Mouse (Mus musculus) limb, embryonic 10.5 days (tissue): Measurements from ENCODE around the gene Fkbp3. TPM values are rescaled to one million over a fixed set of nuclear protein-coding genes. Genes with fewer than 3 reads are reported as not detected.
"Not testable (repeated sequence)": the region's sequence is repeated elsewhere in the genome, so short reads cannot be mapped to it uniquely, and the experiment has no call there.

ENCODE experiments used
- DNase-seq: peaks from one replicate; pipeline ENCODE4 v3.0.0-alpha.2; 2017; ENCODE audit warnings: low spot score
- H3K27ac ChIP-seq: fragments of 300-500 bp; sonication (generic); 2 replicates; pipeline ENCODE4 v1.5.1; 2016; ENCODE audit warnings: mild to moderate bottlenecking
- H3K27me3 ChIP-seq: fragments of 300-500 bp; sonication (generic); 2 replicates; pipeline ENCODE4 v1.6.1; 2016; ENCODE audit warnings: low read depth, mild to moderate bottlenecking; ENCODE audit not compliant: poor library complexity, severe bottlenecking
- H3K36me3 ChIP-seq: fragments of 300-500 bp; sonication (generic); 2 replicates; pipeline ENCODE4 v1.6.1; 2016; ENCODE audit warnings: mild to moderate bottlenecking, moderate library complexity
- H3K4me1 ChIP-seq: fragments of 300-500 bp; sonication (generic); 2 replicates; pipeline ENCODE4 v1.6.1; 2016
- H3K4me3 ChIP-seq: fragments of 300-500 bp; sonication (generic); 2 replicates; pipeline ENCODE4 v1.5.1; 2016; ENCODE audit warnings: mild to moderate bottlenecking, moderate library complexity
- H3K9me3 ChIP-seq: fragments of 300-500 bp; sonication (generic); replicated peaks from 2 replicates; pipeline ENCODE4 v1.6.1; 2016; ENCODE audit warnings: mild to moderate bottlenecking
- WGBS: fragments of 180-500 bp; shearing (Covaris S2); methylation state at CpG from one replicate; pipeline ENCODE4 v1.1.7; 2016; 5-methylcytosine and 5-hydroxymethylcytosine counted together
- polyA plus RNA-seq: library from polyadenylated mRNA; unstranded; fragments of >200 nt; fragmentation: Nextera tagmentation; extraction: Ambion mirVana; gene quantifications from 2 replicates; pipeline ENCODE4 v1.2.1, GENCODE M21; 2016

Gene Fkbp3
- polyA plus RNA-seq, result 645 and 699 TPM in 2 replicates

- 0% methylated on average over 49 of the region's 49 CpGs for WGBS
- peak; percentile 95 for DNase-seq
- Histone ChIP-seq H3K36me3 (peaks cover 28% of the 10 kb centered on the region), H3K27ac (peak within 1 kb of the TSS; percentile 96), H3K27me3 (no peaks in the 10 kb centered on the region), H3K4me3 (peak within 1 kb of the TSS; percentile 93), H3K9me3 (no peaks in the 10 kb centered on the region), H3K4me1 (peaks cover 25% of the 10 kb centered on the region)
These were observed at the start of gene Fkbp3 for GRCm38 (mm10) chr12:65073611-65074178. Gene Fkbp3, minus strand, starts transcription at chr12:65074007.

GRCm38 (mm10) chr12:65119451-65119850, 45.6 kb upstream of the Fkbp3 start:
- H3K4me1 ChIP-seq, result no peaks in the 10 kb centered on the region
- WGBS, result 93% methylated on average over 5 of the region's 5 CpGs
- H3K27ac ChIP-seq, result no peak overlapping the region
- DNase-seq, result no peak
- H3K4me3 ChIP-seq, result no peak overlapping the region
- no peaks in the 10 kb centered on the region for H3K27me3 ChIP-seq
- peaks cover 99% of the 10 kb centered on the region for H3K36me3 ChIP-seq
- no peaks in the 10 kb centered on the region for H3K9me3 ChIP-seq

- Histone ChIP-seq H3K36me3 (peaks cover 99% of the 10 kb centered on the region), H3K27me3 (no peaks in the 10 kb centered on the region), H3K4me3 (no peak overlapping the region), H3K9me3 (no peaks in the 10 kb centered on the region), H3K4me1 (no peaks in the 10 kb centered on the region), H3K27ac (no peak overlapping the region)
- no peak for DNase-seq
- WGBS, result 91% methylated on average over 7 of the region's 7 CpGs
These were observed 45.2 kb upstream of the Fkbp3 start for GRCm38 (mm10) chr12:65118968-65119367.

- WGBS, result 96% methylated on average over 3 of the region's 3 CpGs
- H3K9me3 ChIP-seq, H3K4me1 ChIP-seq, H3K4me3 ChIP-seq, H3K27me3 ChIP-seq, DNase-seq, H3K27ac ChIP-seq: not testable (repeated sequence)
- H3K36me3 ChIP-seq, result peaks cover 99% of the 10 kb centered on the region
These were observed 41.2 kb upstream of the Fkbp3 start for GRCm38 (mm10) chr12:65114978-65115377.

GRCm38 (mm10) chr12:65113925-65114324, 40.1 kb upstream of the Fkbp3 start:
- H3K4me3 ChIP-seq, result no peak overlapping the region
- WGBS, result 92% methylated on average over 4 of the region's 4 CpGs
- no peak overlapping the region for H3K27ac ChIP-seq
- no peaks in the 10 kb centered on the region for H3K4me1 ChIP-seq
- no peaks in the 10 kb centered on the region for H3K27me3 ChIP-seq
- no peak for DNase-seq
- peaks cover 99% of the 10 kb centered on the region for H3K36me3 ChIP-seq
- no peaks in the 10 kb centered on the region for H3K9me3 ChIP-seq

GRCm38 (mm10) chr12:65112811-65113210, 39.0 kb upstream of the Fkbp3 start:
- no peak overlapping the region for H3K27ac ChIP-seq
- no peaks in the 10 kb centered on the region for H3K27me3 ChIP-seq
- H3K4me3 ChIP-seq, result no peak overlapping the region
- H3K36me3 ChIP-seq, result peaks cover 96% of the 10 kb centered on the region
- DNase-seq, result no peak
- H3K9me3 ChIP-seq, result no peaks in the 10 kb centered on the region
- 93% methylated on average over 1 of the region's 1 CpGs for WGBS
- no peaks in the 10 kb centered on the region for H3K4me1 ChIP-seq

- Histone ChIP-seq H3K27me3 (no peaks in the 10 kb centered on the region), H3K36me3 (peaks cover 95% of the 10 kb centered on the region), H3K9me3 (no peaks in the 10 kb centered on the region), H3K27ac (no peak overlapping the region), H3K4me3 (no peak overlapping the region), H3K4me1 (no peaks in the 10 kb centered on the region)
- 94% methylated on average over 3 of the region's 3 CpGs for WGBS
- DNase-seq, result no peak
These were observed 37.7 kb upstream of the Fkbp3 start for GRCm38 (mm10) chr12:65111503-65111902.

- H3K4me1 ChIP-seq, result no peaks in the 10 kb centered on the region
- no peak overlapping the region for H3K27ac ChIP-seq
- H3K27me3 ChIP-seq, result no peaks in the 10 kb centered on the region
- no peaks in the 10 kb centered on the region for H3K9me3 ChIP-seq
- no peak for DNase-seq
- H3K4me3 ChIP-seq, result no peak overlapping the region
- H3K36me3 ChIP-seq, result peaks cover 95% of the 10 kb centered on the region
- 88% methylated on average over 1 of the region's 1 CpGs for WGBS
These were observed 34.9 kb upstream of the Fkbp3 start for GRCm38 (mm10) chr12:65108746-65109145.

GRCm38 (mm10) chr12:65076906-65077305, 3.1 kb upstream of the Fkbp3 start:
- DNase-seq, result no peak
- H3K27me3 ChIP-seq, result no peaks in the 10 kb centered on the region
- H3K9me3 ChIP-seq, result no peaks in the 10 kb centered on the region
- no peak overlapping the region for H3K27ac ChIP-seq
- H3K4me3 ChIP-seq, result peak overlapping the region; percentile 93
- WGBS, result 77% methylated on average over 9 of the region's 9 CpGs
- H3K36me3 ChIP-seq, result peaks cover 40% of the 10 kb centered on the region
- H3K4me1 ChIP-seq, result peaks cover 25% of the 10 kb centered on the region

GRCm38 (mm10) chr12:65075733-65076310, 2.0 kb upstream of the Fkbp3 start:
- WGBS, result under 1% methylated on average over 41 of the region's 41 CpGs
- no peak for DNase-seq
- H3K27me3 ChIP-seq, result no peaks in the 10 kb centered on the region
- peaks cover 25% of the 10 kb centered on the region for H3K4me1 ChIP-seq
- peaks cover 36% of the 10 kb centered on the region for H3K36me3 ChIP-seq
- no peaks in the 10 kb centered on the region for H3K9me3 ChIP-seq
- H3K27ac ChIP-seq, result peak overlapping the region; percentile 96
- peak overlapping the region; percentile 93 for H3K4me3 ChIP-seq

- peak within 1 kb of the TSS; percentile 96 for H3K27ac ChIP-seq
- H3K4me3 ChIP-seq, result peak within 1 kb of the TSS; percentile 93
- peaks cover 30% of the 10 kb centered on the region for H3K36me3 ChIP-seq
- 3% methylated on average over 39 of the region's 39 CpGs for WGBS
- peak; percentile 88 for DNase-seq
- no peaks in the 10 kb centered on the region for H3K9me3 ChIP-seq
- H3K27me3 ChIP-seq, result no peaks in the 10 kb centered on the region
- peaks cover 25% of the 10 kb centered on the region for H3K4me1 ChIP-seq
These were observed 1.4 kb upstream of the Fkbp3 start, which contains the start of gene Fancm for GRCm38 (mm10) chr12:65075085-65075732. Gene Fancm, plus strand, starts transcription at chr12:65075603.

GRCm38 (mm10) chr12:65074651-65075050, 844 bp upstream of the Fkbp3 start:
- no peaks in the 10 kb centered on the region for H3K27me3 ChIP-seq
- H3K4me1 ChIP-seq, result peaks cover 25% of the 10 kb centered on the region
- peak overlapping the region; percentile 96 for H3K27ac ChIP-seq
- 46% methylated on average over 7 of the region's 7 CpGs for WGBS
- peaks cover 28% of the 10 kb centered on the region for H3K36me3 ChIP-seq
- no peak for DNase-seq
- no peaks in the 10 kb centered on the region for H3K9me3 ChIP-seq
- H3K4me3 ChIP-seq, result peak overlapping the region; percentile 93

GRCm38 (mm10) chr12:65072911-65073610, 746 bp downstream of the Fkbp3 start:
- H3K27me3 ChIP-seq, result no peaks in the 10 kb centered on the region
- WGBS, result 4% methylated on average over 21 of the region's 21 CpGs
- peak; percentile 34 for DNase-seq
- peak overlapping the region; percentile 93 for H3K4me3 ChIP-seq
- H3K27ac ChIP-seq, result peak overlapping the region; percentile 96
- H3K4me1 ChIP-seq, result peaks cover 25% of the 10 kb centered on the region
- no peaks in the 10 kb centered on the region for H3K9me3 ChIP-seq
- H3K36me3 ChIP-seq, result peaks cover 29% of the 10 kb centered on the region
